Mouse (Mus musculus) G1E (cell line): ENCODE data around the gene Rps2.

Experiments
- CTCF ChIP-seq: IDR thresholded peaks from 2 replicates; pipeline ENCODE4 v1.5.1; 2012; ENCODE audit warnings: low read depth, low read length, inconsistent platforms, mixed read lengths
- GATA1 ChIP-seq: IDR thresholded peaks from 2 replicates; pipeline ENCODE4 v1.6.1; 2012; ENCODE audit warnings: borderline replicate concordance, low read length, inconsistent platforms, mixed read lengths
- GATA2 ChIP-seq: IDR thresholded peaks from 2 replicates; pipeline ENCODE4 v1.6.1; 2012; ENCODE audit warnings: low read depth, low read length, inconsistent platforms, borderline replicate concordance
- POLR2AphosphoS5 ChIP-seq: IDR thresholded peaks from 2 replicates; pipeline ENCODE4 v1.6.1; 2012; ENCODE audit warnings: low read depth, low read length, inconsistent platforms; ENCODE audit not compliant: insufficient replicate concordance
- TAL1 ChIP-seq: conservative IDR thresholded peaks from 2 replicates; pipeline ENCODE4 v1.6.1; 2012; ENCODE audit warnings: low read depth, low read length, inconsistent platforms, mixed read lengths

DNA sequence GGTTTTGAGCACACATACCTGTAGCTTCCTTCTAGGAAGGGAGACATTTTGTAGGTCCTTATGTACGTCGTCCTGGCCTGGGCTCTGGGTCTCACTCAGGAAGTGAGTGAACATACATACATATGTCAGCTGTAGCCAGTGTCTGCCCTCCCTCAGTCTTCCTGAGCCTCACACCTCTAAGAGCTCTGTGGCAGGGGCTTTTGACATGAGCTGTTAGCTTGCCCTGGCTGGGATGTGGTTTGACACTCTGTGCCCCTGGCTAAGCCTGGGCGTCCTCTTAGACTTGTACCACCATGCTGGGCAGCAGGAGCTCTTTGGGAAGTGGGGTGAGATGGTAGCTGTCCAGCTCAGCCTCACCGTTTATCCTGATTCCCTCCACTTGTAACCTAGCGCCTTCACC is 46.6 kb upstream of the Rps2 start:
- TF ChIP-seq CTCF (no peak), POLR2AphosphoS5 (no peak), GATA1 (no peak), TAL1 (no peak), GATA2 (no peak)
